Mouse (Mus musculus): ENCODE data around the gene Washc4.

DNA sequence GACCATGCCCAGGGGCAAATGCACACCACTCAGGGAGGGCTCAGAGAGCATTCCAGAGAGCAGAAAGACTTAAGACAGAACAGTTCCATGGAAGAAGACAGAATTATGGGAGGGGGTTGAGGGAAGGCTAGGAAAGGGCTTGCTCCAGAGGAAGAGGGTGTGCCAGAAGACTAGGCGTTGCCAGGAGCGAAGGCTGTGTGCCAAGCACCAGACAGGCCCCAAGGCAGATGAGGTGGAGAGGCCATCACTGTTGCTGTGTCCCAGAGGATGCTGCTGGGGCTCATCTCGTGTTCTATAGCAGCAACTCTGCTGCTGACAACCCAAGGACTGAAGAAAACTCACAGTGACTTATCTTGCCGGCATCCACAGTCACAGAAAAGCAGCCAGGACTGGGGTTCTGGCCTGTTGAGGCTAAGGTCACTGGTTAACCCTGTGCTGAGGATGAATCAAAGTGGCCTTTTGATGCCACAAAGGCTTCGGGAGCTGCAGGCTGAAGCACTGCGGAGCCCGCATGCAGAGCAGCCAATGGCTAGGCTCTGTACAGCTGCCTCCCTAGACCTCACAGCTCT lies 89.3 kb downstream of the Washc4 start:
- TF ChIP-seq CTCF (IDR thresholded peaks at IDR 0.05; ENCODE audit: low read depth, low read length) (no peak), GATA1 (IDR thresholded peaks at IDR 0.05; ENCODE audit: borderline replicate concordance, low read length) (no peak), POLR2AphosphoS5 (IDR thresholded peaks at IDR 0.05; ENCODE audit: insufficient replicate concordance, low read depth, low read length) (no peak)
